Mouse (Mus musculus) limb, embryonic 11.5 days (tissue): ENCODE measurements around the gene Mapkapk2. TPM values are rescaled to one million over a fixed set of nuclear protein-coding genes. Genes with fewer than 3 reads are reported as not detected.

ENCODE experiments used
- ATAC-seq: fragments of 200-750 bp; cut with Nextera tagmentation; 2 replicates; pipeline ENCODE4 v1.8.0; 2017; ENCODE audit warnings: low read depth; ENCODE audit not compliant: insufficient number of reproducible peaks, low FRiP score, low TSS enrichment
- DNase-seq: peaks from one replicate; pipeline ENCODE4 v3.0.0-alpha.2; 2015; ENCODE audit warnings: low spot score
- H3K27ac ChIP-seq: fragments of 300-500 bp; sonication (generic); replicated peaks from 2 replicates; pipeline ENCODE4 v1.5.1; 2014; ENCODE audit warnings: low read depth, mild to moderate bottlenecking, low read length
- H3K27me3 ChIP-seq: fragments of 300-500 bp; sonication (generic); 2 replicates; pipeline ENCODE4 v1.6.1; 2014; ENCODE audit warnings: mild to moderate bottlenecking, low read length, mixed read lengths; ENCODE audit not compliant: control insufficient read depth, insufficient read depth
- H3K36me3 ChIP-seq: fragments of 300-500 bp; sonication (generic); 2 replicates; pipeline ENCODE4 v1.6.1; 2014; ENCODE audit warnings: mild to moderate bottlenecking, low read length, moderate library complexity, mixed read lengths; ENCODE audit not compliant: control insufficient read depth, insufficient read depth
- H3K4me1 ChIP-seq: fragments of 300-500 bp; sonication (generic); 2 replicates; pipeline ENCODE4 v1.6.1; 2014; ENCODE audit warnings: low read length, mixed read lengths; ENCODE audit not compliant: control insufficient read depth, insufficient read depth
- H3K4me2 ChIP-seq: fragments of 300-500 bp; sonication (generic); 2 replicates; pipeline ENCODE4 v1.6.1; 2014; ENCODE audit warnings: low read depth, mild to moderate bottlenecking, moderate library complexity; ENCODE audit not compliant: severe bottlenecking
- H3K4me3 ChIP-seq: fragments of 300-500 bp; sonication (generic); 2 replicates; pipeline ENCODE4 v1.5.1; 2014; ENCODE audit warnings: low read depth, low read length
- H3K9ac ChIP-seq: fragments of 300-500 bp; sonication (generic); 2 replicates; pipeline ENCODE4 v1.6.1; 2014; ENCODE audit warnings: mild to moderate bottlenecking, low read length
- H3K9me3 ChIP-seq: fragments of 300-500 bp; sonication (generic); 2 replicates; pipeline ENCODE4 v1.6.1; 2016; ENCODE audit warnings: low read length; ENCODE audit not compliant: control insufficient read depth
- WGBS: fragments of 180-500 bp; shearing (Covaris S2); extraction: QIAGEN DNeasy Blood & Tissue Kit; methylation state at CpG from one replicate; pipeline ENCODE4 v1.1.7; 2014; 5-methylcytosine and 5-hydroxymethylcytosine counted together
- polyA plus RNA-seq: library from polyadenylated mRNA; unstranded; fragments of >200 nt; fragmentation: Nextera tagmentation; extraction: Ambion mirVana; gene quantifications from 2 replicates; pipeline ENCODE4 v1.2.1, GENCODE M21; 2014

Gene Mapkapk2
- polyA plus RNA-seq, 1 experiment from 2014 or later: 47.6 TPM

DNA sequence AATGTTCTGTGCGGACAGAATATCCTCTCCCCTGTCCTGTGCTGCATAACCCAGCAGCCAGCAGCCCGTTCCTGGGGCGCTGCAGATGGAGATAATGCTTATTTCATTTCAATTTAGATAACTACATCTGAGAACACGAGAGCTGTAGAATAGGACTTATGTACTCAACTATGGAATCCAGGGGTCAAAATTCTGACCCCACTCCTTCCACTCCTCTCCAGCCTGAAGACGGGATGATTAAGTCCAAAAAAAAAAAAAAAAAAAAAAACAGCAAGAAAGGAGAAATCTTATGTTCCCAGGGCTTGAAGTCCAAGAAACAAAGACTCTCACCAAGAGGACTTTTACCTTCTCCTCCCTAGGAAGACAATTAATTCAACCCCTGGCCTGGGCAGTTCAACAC lies 14.5 kb downstream of the Mapkapk2 start:
- Histone ChIP-seq H3K4me1 (peaks cover 25% of the 10 kb centered on the region), H3K27me3 (no peaks in the 10 kb centered on the region), H3K9me3 (no peaks in the 10 kb centered on the region), H3K9ac (no peak overlapping the region), H3K4me3 (no peak overlapping the region), H3K4me2 (no peak overlapping the region), H3K27ac (no peak overlapping the region), H3K36me3 (no peaks in the 10 kb centered on the region)
- no peak for DNase-seq
- no peak for ATAC-seq
- 82% methylated on average over 5 of the region's 5 CpGs for WGBS

DNA sequence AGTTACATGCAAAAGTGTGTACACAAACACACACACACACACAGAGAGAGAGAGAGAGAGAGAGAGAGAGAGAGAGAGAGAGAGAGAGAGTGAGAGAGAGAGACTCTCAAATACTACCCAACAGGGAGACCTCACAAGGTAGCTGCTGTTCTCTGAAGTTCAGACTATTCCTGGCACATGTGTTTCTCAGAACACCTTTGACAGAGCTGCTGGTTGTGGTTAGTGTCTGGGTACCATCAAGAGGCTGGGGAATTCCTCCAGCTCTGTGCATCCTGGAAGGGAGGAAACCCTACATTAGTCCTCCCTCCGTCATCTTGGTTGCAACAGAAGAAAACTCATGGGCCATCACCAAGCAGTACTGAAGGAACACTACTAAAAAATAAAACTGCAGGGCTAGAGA lies 16.9 kb downstream of the Mapkapk2 start:
- H3K27ac ChIP-seq: no peak overlapping the region
- no peaks in the 10 kb centered on the region for H3K27me3 ChIP-seq
- H3K4me1 ChIP-seq: peaks cover 19% of the 10 kb centered on the region
- H3K9me3 ChIP-seq: no peaks in the 10 kb centered on the region
- H3K9ac ChIP-seq: no peak overlapping the region
- 92% methylated on average over 1 of the region's 1 CpGs for WGBS
- DNase-seq (no peak), ATAC-seq (no peak)
- H3K4me2 ChIP-seq: no peak overlapping the region
- no peak overlapping the region for H3K4me3 ChIP-seq
- H3K36me3 ChIP-seq: no peaks in the 10 kb centered on the region

DNA sequence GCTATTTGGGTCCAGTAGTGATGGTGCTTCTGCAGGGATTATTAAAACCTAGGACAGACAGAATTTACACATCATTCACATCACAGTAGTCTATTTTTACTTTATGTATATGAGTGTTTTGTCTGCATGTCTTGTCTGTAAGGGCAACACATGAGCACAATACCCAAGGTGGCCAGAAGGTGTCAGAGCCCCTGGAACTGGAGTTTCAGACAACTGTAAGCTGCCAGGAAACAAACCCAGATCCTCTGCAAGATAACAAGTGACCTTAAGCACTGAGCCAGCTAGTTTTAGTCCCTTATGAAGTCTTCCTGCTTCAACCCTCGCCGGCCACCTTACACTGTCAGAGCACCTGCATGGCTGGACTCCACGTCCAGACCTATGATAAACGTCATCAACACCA lies 17.9 kb downstream of the Mapkapk2 start:
- H3K4me2 ChIP-seq: no peak overlapping the region
- peaks cover 15% of the 10 kb centered on the region for H3K4me1 ChIP-seq
- no peaks in the 10 kb centered on the region for H3K27me3 ChIP-seq
- no peak for ATAC-seq
- no peak for DNase-seq
- H3K4me3 ChIP-seq: no peak overlapping the region
- no peak overlapping the region for H3K9ac ChIP-seq
- H3K27ac ChIP-seq: no peak overlapping the region
- 74% methylated on average over 4 of the region's 4 CpGs for WGBS
- no peaks in the 10 kb centered on the region for H3K9me3 ChIP-seq
- no peaks in the 10 kb centered on the region for H3K36me3 ChIP-seq

DNA sequence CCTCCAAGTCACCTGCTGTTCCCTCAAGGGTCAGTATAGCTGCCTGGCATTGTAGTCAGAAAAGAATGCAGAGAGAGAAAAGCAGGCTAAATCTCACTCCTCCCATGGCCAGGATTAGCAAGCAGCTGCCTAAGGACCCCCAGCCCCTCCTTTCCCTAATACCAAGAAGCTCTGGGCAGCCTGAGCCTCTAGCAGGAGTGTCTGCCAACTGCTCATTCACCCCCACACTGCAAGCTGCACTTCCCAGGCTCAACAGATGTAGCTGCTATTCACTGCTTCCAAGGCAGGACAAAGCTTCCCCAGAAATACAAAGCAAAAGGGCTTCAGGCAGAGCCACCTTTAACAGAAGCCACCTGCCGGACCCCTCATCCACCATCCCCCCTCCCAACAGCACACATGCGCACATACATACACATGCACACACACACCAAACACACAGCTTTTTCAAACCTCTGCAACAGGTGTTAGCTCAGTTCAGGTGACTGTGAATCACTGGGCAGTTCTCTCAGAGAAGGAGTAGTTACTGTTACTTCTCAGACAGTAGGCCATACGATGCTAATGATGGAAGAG lies 18.8 kb downstream of the Mapkapk2 start:
- no peak overlapping the region for H3K9ac ChIP-seq
- no peaks in the 10 kb centered on the region for H3K27me3 ChIP-seq
- H3K4me3 ChIP-seq: no peak overlapping the region
- H3K9me3 ChIP-seq: no peaks in the 10 kb centered on the region
- no peak overlapping the region for H3K27ac ChIP-seq
- no peak overlapping the region for H3K4me2 ChIP-seq
- DNase-seq: no peak
- no peaks in the 10 kb centered on the region for H3K36me3 ChIP-seq
- 74% methylated on average over 3 of the region's 3 CpGs for WGBS
- ATAC-seq: peak; percentile 45; the same call in 1 of the 2 replicates
- peaks cover 9% of the 10 kb centered on the region for H3K4me1 ChIP-seq

DNA sequence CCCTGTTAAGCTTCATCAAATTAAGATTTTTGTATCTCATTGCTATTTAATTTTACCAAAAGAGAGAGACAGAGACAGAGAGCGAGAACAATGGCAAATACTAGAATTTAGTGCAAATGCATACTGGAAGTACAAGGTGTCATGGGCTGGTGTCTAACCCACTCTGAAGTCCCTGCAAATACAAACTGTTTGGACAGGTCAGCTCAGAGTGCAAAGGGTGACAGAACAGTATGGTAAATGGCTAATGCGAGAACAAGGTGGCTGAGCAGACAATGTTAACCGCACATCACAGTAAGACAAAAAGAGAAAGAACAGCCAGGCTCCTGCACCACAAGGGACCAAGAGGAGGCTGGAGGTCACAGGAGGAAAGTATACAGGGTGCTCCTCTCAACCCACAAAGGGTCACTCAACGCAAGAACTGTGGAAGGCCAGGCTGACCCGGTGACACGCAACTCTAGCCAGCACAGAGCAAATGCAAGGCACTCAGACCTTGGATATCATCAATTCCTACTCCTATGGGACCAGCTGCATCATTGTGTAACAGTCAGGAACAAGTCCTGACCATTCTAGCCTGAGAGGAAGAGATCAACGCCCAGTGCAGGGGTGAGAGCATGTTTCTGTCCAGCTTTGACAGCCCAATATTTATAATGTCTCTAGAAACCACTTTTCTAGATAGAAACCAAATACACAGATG lies 22.4 kb downstream of the Mapkapk2 start:
- no peak for DNase-seq
- H3K27ac ChIP-seq: no peak overlapping the region
- H3K4me1 ChIP-seq: peaks cover 18% of the 10 kb centered on the region
- no peak for ATAC-seq
- H3K9ac ChIP-seq: no peak overlapping the region
- H3K4me3 ChIP-seq: no peak overlapping the region
- WGBS: 93% methylated on average over 7 of the region's 7 CpGs
- H3K36me3 ChIP-seq: no peaks in the 10 kb centered on the region
- no peaks in the 10 kb centered on the region for H3K27me3 ChIP-seq
- H3K4me2 ChIP-seq: no peak overlapping the region
- H3K9me3 ChIP-seq: no peaks in the 10 kb centered on the region

DNA sequence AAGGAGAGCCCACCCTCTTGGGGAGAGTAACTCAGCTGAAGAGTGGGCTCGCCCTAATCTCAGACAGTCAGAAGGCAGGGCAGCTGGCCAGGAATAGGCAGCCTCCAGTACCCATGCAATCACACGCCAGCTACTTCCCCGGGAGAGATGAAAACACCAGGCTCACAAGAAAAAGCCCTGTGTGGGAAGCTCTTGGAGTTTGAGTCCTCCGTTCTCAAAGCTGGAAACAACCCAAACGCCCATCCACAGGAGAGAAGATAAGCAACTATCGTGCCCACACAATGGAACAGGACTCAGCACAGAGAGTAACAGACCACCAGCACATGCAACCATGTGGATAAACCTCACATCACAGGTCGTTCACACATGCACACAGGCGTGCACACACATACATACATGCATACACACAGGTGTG lies 23.1 kb downstream of the Mapkapk2 start:
- no peak for DNase-seq
- H3K4me3 ChIP-seq: no peak overlapping the region
- H3K4me2 ChIP-seq: no peak overlapping the region
- WGBS: 89% methylated on average over 8 of the region's 8 CpGs
- H3K4me1 ChIP-seq: peaks cover 19% of the 10 kb centered on the region
- ATAC-seq: no peak
- H3K36me3 ChIP-seq: no peaks in the 10 kb centered on the region
- no peaks in the 10 kb centered on the region for H3K27me3 ChIP-seq
- no peak overlapping the region for H3K9ac ChIP-seq
- no peak overlapping the region for H3K27ac ChIP-seq
- no peaks in the 10 kb centered on the region for H3K9me3 ChIP-seq

DNA sequence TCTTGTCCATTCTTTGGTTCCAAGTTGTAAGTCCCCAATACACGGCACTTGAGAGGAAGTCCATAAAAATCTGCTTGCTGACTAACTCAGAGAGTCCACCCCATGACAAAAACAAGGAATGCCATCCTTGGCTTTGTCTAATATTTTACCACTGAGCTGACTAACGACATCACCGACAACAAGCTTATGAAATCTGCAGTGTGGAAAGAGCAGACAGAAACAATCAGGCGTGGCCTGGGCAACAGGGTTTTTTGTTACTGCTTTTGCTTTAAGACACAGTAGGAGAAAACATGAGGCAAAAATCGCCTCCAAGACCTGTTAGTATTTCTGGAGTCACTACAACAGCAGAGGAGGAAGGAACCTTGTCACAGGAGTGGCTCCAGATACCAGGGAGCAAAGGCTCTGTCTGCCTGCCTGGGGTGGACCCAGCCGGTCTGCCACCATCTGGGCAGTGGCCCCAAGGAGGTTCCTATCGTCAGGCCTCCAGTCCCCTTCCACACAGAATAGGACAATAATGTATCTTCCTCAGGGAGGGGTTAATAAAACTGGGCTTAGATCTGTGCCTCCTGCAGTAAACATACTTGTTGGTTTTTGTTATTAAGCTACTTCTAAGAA lies 25.1 kb downstream of the Mapkapk2 start:
- H3K27me3 ChIP-seq: no peaks in the 10 kb centered on the region
- no peaks in the 10 kb centered on the region for H3K36me3 ChIP-seq
- no peaks in the 10 kb centered on the region for H3K9me3 ChIP-seq
- no peak overlapping the region for H3K9ac ChIP-seq
- WGBS: 90% methylated on average over 7 of the region's 7 CpGs
- H3K27ac ChIP-seq: no peak overlapping the region
- no peak for ATAC-seq
- no peak for DNase-seq
- H3K4me1 ChIP-seq: peaks cover 12% of the 10 kb centered on the region
- H3K4me3 ChIP-seq: no peak overlapping the region
- no peak overlapping the region for H3K4me2 ChIP-seq

DNA sequence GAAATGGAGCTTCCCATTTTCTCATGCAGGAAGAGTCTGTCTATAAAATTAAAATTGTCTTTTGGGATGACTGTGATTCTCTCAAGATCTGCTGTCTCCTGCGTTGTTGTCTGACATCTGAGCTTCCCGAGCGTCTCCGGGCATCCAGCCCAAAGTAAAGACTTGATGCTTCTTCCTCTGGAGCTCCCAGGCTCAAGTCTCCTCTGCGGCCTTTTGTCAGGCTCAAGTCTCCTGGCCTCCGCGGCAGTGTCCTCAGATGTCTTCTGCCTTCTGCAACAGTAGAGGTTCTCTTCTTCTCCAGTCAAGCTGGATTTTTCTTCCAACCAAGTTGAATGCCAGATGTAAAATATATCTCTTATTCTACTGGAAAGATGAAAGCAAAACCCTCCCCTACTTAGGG lies 28.6 kb downstream of the Mapkapk2 start:
- H3K4me2 ChIP-seq: no peak overlapping the region
- no peak for ATAC-seq
- no peak overlapping the region for H3K4me3 ChIP-seq

More for the DNA sequence above, 28.6 kb downstream of the Mapkapk2 start:
- Histone ChIP-seq H3K9me3 (no peaks in the 10 kb centered on the region), H3K9ac (no peak overlapping the region), H3K36me3 (no peaks in the 10 kb centered on the region), H3K27me3 (no peaks in the 10 kb centered on the region), H3K4me1 (peaks cover 12% of the 10 kb centered on the region), H3K27ac (no peak overlapping the region)
- WGBS: 94% methylated on average over 7 of the region's 7 CpGs
- no peak for DNase-seq
